Mouse (Mus musculus) stomach, adult 2 months (tissue): ENCODE data around the gene Uncx. TPM values are rescaled to one million over a fixed set of nuclear protein-coding genes. Genes with fewer than 3 reads are reported as not detected.

Experiments
- polyA plus RNA-seq: library from polyadenylated mRNA; depleted of rRNA; stranded (reverse); fragments of >200 nt; gene quantifications from 2 replicates; pipeline ENCODE4 v1.2.3, GENCODE M21; 2012; rRNA removed

The Uncx gene
- polyA plus RNA-seq, result not detected in 2 replicates

DNA sequence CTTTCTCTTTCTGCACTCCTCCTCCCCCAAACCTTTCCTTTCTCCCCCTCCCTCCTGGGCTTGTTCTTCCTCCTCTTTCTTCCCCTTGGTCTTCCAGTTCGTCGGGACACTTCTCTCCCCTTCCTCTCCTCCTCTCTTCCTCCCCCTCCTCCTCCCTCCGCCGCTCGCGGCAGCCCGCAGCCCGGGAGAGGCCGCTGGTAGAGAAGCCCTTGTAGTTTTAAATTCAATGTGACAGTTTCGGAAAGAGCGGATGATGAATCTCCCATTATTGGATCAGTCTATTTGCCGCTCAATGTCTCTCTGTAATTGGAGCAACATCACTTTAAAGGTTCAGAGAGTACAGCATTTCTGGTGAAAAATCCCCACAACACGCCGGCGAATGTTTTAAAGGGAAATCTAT, at the start of gene Uncx:
Gene Uncx (plus strand): TSS at position 281 of the 400 bp plus-strand sequence.

Other genes starting within 250 kb of the Uncx start
- gene Adap1, start 217.9 kb upstream of the Uncx start, polyA plus RNA-seq, result 15.3 and 20.9 TPM in 2 replicates
- gene Cox19, start 192.1 kb upstream of the Uncx start, polyA plus RNA-seq, result 69.5 and 86.5 TPM in 2 replicates
- 0.12 and 0.61 TPM in 2 replicates for gene Cyp2w1, start 190.9 kb upstream of the Uncx start, polyA plus RNA-seq
- gene Gpr146, start 165.8 kb upstream of the Uncx start, polyA plus RNA-seq, result 5.1 and 6.3 TPM in 2 replicates
- gene C130050O18Rik, start 138.2 kb upstream of the Uncx start, polyA plus RNA-seq, result 1.4 and 1.9 TPM in 2 replicates
- gene Gper1, start 120.3 kb upstream of the Uncx start, polyA plus RNA-seq, result 16.3 and 24.9 TPM in 2 replicates
- 6.3 and 7.6 TPM in 2 replicates for gene 3110082I17Rik, start 83.0 kb upstream of the Uncx start, polyA plus RNA-seq
- gene Zfand2a, start 58.9 kb upstream of the Uncx start, polyA plus RNA-seq, result 6.8 and 8.1 TPM in 2 replicates
- 9.7 and 11.4 TPM in 2 replicates for gene Micall2, start 192.8 kb downstream of the Uncx start, polyA plus RNA-seq
- 41.0 and 41.1 TPM in 2 replicates for gene Ints1, start 232.2 kb downstream of the Uncx start, polyA plus RNA-seq
- 17.2 and 22.4 TPM in 2 replicates for gene Mafk, start 248.0 kb downstream of the Uncx start, polyA plus RNA-seq